Mouse (Mus musculus) embryo, embryonic 10.5 days (tissue): ENCODE results near the gene Zfp286.
"Not testable (repeated sequence)": the region's sequence is repeated elsewhere in the genome, so short reads cannot be mapped to it uniquely, and the experiment has no call there.

ENCODE experiments used
- DNase-seq: peaks from one replicate; pipeline ENCODE4 v3.0.0-alpha.2; 2015; ENCODE audit warnings: low spot score

Gene Zfp286

DNA sequence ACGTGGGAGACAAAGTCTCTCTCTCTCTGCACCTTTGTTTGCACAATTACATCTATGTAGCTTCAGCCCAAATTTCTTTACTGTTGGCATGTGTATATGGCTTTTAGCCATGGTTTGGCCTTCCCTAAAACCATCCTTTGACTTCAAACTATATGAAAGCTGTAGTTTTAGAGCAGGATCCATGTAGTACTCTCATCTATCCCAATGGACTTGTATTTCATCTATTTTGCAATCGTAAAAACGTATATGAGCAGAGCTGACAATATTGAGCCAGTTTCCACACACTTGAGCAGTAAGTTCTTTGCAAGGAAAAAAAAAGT, 315 bp upstream of the Zfp286 start:
- no peak for DNase-seq

DNA sequence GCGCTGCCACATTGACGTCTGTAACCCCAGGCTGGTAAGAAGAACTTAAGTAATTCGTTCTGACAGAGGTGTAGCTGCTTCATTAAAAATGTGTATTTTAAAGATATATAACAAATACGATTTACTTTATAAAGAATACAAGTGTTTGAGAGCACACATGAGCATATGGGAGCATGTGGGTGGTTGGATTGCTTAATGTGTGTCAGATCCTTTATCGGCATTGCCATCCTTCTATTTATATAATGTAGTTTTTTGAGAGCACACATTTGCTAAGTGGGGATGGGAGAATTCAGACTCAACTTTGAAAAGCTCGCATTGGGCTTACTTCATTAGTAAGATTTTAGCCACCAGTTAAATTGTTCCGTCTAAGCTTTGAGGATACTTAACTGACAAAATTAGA, 12.8 kb downstream of the Zfp286 start:
- no peak for DNase-seq

DNA sequence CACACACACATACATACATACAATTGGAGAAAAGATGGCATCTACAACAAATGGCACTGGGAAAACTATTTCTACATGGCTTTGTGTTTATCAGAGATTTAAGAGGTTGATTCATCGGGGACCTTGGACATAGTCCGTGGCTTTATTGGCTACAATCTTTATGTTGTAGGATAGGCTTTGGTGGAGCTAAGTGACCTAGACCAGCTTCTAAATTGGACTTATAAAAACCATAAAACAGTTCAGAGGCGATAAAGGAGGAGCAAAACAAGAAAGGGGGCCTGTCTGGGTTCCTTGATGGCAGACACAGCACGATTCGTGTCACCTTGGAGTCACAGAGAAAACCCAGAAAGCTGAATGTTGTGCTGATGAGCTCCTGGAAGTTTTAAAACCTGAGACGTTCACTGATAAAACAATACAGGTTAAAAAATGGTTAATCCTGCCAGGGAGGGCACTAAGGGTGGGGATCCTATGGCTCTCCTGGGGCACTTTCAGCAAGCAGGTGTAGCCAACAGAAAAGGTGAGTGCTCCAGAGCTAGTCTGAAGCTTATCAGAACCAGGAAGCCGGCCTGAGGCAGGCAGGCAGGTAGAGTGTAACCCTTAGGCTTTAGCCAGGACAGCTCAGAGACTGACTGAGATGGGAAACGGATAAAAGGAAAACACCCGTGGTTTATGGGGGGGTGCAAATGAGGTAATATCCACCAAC, 28.4 kb downstream of the Zfp286 start:
- no peak for DNase-seq

DNA sequence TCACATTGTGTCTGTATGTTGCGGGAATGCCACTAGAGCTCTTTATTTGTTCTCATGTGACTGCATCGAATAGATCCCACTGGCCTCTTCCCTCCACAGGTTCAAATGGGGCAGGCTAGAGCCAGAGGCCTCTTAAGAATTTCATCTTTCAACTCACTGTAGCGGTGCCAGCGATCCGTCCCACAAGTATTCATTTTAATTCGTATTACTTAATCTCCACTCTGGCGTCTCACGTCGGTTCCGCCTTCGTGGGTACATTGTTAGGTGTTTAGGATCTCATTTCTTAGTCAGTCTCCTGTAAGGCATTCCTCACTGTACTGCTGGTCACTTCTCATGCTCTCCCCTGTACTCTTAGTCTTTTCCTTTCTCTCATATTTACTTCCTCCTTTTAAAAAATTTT, 30.8 kb downstream of the Zfp286 start:
- DNase-seq: no peak

DNA sequence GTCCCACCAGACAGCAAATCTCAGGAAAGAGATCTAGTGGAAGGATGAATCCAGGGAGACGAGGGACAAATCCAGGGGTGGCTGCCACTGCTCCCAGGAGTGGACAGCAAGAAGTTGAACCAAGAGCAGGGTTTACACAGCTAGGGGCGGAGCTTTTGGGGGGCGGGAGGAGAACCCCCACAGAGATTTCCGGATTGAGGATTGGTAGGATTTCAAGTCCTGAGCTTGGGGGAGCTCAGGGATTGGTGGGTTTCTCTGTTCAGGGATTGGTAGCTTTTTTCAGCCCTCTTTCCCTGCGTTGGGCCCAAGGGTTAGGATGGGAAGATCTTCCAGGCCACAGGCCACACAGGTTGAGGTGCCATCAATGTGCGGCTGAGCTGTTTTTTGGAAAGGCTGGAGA, 31.4 kb downstream of the Zfp286 start:
- no peak for DNase-seq

DNA sequence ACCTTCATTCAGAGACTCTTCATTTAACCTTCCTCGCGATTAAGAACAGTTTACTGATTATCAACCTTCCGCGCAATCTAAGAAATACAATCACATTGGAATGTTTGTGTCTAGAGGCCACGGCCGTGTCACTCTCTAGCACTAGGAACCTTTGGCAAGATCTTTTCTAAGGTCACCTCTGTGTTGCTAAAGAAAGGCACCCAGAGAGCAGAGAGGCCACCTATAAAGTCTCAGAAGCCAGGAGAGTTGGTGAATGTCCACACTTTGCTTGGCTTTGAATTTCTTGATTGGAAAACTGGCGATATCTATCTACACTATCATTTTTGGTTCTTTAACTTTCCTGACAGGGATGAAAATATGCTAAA, 32.1 kb downstream of the Zfp286 start:
- DNase-seq: no peak

DNA sequence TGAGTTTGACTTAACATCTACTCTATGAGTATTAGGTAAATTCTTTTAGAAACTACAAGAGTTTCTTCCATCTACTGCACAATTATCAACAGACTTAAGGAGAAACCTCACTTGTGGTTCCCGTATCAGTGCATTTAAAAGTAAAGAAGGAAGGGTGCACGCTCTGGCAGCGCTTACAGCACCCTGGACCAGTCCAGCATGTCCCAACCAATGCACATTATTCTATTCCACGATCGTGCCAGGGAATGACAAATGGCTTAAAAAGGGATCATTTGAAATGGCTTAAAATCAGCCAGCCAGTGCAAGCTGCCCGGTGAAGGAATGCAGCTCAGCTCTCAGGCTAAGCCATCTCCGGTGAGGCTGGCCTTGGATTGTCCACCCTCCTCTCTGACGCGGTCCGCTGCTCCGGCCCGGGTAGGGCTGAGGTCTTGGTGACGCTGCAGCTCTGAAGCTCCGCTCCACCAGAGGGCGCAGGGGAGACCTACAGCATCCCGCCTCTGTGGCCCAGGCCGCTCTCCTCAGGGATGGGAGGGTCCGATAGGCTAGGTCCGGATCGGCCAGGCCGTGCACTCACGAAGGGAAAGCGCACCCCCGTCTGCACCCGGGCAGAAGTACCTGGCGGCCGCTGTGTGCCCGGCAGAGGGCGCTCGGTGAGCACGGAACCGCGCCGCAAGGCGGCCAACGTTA, 32.7 kb downstream of the Zfp286 start:
- DNase-seq: peak; percentile 98

DNA sequence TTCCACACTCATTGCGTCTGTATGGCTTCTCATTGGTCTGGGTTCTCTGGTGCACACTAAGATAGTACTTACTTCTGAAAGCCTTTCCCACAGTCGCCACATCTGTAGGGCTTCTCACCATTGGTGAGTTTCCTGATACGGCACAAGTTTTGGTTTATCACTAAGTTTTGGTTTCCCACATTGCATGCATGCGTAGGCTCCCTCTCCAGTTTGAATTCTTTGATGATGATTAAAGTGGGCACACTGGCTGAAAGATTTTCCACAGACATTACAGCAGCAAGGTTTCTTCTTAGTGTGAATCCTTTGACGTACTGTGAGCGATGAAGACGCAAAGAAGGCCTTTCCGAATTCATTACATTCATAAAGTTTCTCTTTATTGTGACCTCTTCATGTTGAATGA, 36.5 kb downstream of the Zfp286 start, which contains the start of gene Gm10428:
Gene Gm10428, plus strand, starts transcription at position 321 of the 400 bp plus-strand sequence.
- no peak for DNase-seq

DNA sequence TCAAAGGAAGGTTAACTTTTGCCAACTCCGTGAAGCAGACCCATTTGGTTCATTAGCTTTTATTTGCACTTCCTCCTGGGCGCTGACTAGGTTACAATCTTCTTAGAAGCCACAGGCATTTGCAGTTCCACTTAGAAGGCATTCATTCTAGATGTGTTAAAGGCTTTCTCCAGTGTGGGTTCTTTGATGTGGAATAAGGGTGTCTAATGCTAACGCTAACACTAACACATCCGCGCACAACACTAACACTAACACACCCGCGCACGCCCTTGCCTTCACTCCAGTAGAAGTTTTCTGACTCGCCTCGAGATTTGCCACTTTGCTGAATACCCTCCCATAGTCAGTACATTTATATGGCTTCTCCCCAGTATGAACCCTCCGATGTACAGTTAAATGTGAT, 37.1 kb downstream of the Zfp286 start:
- no peak for DNase-seq

DNA sequence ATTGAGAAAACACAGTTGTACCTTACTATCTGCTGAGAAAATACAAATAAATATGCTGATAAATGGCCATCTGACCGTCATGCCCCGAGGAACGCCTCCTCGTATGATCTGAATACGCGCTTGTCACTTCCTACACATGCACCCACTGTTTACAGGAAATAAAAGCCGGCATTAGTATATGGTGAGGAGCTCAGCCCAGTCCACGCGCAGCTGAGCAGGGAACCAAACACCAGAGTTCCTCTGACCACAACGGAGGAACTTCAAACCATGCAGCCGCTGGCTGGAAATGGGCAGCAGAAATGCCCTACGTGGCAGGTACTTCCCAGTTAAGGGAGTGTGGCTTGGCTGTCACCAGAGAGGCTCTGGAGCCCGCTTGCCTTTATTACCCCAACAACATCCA, 39.8 kb downstream of the Zfp286 start:
- not testable (repeated sequence) for DNase-seq

DNA sequence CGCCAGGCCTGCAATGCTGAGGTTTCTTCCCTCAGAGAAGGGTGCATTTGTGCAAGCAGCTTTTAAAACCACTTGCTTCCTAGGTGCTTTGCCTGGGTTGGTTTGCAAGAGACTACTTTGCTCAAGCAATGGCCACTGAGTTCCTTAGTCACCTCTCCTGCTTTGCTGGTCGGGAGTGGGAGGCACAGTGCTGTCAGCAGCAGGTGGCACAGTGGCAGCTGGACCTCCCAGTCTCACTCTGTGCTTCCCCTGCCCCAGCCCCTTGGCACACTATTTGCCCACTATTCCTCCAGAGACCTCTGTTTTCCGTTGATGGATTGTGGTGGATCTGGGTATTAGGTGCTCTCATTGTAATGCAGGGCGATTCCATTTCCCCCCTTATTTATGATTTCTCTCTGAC, 41.2 kb downstream of the Zfp286 start:
- no peak for DNase-seq

DNA sequence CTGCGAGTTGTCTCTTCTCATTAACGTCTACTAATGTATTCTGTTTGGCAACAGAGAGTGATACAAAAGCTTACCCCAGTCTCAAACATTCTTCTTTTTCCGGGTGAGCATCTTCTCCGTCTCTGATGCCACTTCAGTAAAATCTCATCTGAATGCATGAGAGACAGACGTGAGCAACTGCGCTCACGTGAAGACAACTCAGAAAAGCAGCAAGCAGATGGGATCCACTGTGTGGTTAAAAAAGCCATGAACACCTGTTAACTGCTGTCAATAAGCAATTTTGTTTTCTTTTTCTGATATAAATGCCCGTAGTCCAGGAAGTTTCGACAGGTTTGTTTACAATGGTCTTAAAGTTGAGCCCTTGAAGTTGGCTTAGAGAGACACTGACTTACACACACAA, 42.0 kb downstream of the Zfp286 start:
- DNase-seq: no peak

DNA sequence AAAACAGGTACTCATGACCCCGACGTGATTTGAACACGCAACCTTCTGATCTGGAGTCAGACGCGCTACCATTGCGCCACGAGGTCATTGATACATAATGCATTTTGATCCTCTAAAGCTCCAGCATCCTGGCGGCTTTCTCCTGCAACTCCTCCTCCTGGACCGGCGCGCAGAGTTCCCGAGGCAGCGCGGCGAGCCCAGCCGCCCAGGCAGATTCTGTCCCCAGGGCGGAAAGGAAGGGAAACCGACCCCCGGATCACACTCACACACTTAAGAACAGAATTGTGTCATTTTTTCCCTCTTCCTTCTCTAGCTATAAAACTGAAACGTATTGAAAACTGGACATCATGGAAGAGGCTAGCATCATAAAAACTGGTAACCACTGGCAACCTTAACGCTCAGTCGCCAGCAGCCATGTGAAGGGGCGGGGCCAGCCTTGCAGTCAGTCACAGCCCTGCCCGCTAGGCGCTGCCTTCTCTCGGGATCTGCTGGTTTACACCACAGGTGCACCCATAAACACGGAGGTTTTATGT, 43.2 kb downstream of the Zfp286 start:
- peak; percentile 86 for DNase-seq

DNA sequence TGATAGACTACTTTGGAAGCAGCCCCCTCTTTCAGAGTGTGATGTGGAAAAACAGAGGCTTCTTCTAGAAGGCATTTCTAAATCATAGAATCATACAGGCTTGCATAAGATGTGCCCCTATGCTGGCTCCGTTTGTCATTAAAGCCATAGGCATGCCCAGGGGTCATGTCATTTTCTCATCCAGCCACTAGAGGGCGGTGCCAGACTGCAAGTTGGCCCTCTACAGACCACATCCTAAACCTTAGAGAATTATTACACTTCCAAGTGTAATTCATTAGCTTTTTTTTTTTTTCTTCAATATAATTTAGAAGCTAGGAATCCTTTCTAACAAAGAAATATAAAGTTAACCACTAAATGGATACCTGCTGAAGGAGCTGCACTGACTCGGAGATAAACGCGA, 45.2 kb downstream of the Zfp286 start:
- DNase-seq: peak; percentile 82

DNA sequence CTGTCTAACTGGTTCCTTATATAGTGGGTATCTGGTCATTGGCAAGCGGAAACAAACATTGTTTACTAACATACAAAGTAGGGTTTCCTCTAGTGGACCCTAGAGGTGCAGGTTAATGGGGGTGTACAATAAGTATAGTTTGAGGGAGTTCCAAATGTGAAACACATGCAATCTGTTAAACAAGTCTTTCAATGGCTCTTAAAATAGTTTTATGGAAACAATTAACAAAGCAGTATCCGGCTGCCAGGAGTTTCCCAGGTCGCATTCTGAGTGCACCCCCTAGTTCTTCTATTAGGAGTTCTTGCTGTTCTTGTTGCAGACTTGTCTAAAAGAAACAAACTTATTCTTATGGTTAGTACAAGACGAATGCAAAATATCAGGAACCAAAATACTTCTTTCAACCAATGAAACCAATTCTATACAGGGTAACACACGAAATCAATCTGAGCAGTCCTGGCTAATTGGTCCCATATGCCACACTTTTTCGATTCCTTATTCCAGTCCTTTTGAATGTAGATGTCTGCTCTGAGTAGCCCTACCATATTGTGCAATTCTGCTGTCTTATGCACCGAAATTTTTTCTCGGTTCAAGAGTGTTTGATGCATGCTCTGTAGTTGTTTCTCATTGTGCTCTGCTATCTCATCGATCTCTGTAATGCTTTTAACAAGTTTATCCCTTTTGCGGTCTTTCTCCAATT, 46.9 kb downstream of the Zfp286 start:
- DNase-seq: peak; percentile 41

DNA sequence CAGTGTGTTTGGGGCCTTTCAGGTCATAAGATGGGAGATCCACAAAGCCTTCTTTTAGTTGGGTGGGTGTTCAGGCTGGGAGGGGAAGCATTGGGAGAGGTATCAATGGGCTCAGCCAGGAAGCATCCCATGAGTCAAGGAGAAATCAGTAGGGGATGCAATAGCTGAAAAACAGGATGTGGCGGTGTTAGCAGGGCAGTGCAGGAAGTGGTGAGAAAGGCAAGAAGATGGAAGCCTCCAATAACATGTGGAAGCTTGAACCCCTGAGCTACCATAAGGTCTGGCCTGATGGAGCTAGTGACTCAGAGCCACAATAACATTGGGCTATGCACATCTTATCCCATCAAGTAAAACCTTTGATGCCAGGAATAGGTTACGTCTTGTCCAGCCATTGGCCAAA, 48.1 kb downstream of the Zfp286 start:
- no peak for DNase-seq

DNA sequence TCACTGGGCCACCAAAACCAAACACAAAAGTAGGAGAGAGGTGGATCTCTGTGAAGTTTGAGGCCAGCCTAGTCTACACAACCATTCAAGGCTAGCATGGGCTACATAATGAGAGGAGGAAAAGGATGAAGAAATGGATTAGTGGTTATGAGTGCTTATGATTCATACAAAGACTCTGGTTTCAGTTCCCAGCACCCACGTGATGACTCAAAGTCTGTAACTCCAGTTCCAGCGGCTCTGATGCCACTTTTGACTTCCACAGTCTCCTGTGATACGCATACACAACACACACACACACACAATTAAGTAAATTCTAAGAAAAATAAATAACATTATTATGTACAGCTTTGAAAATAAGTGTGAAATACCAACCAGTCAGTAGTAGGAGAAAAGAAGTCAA, 56.6 kb downstream of the Zfp286 start:
- DNase-seq: no peak

DNA sequence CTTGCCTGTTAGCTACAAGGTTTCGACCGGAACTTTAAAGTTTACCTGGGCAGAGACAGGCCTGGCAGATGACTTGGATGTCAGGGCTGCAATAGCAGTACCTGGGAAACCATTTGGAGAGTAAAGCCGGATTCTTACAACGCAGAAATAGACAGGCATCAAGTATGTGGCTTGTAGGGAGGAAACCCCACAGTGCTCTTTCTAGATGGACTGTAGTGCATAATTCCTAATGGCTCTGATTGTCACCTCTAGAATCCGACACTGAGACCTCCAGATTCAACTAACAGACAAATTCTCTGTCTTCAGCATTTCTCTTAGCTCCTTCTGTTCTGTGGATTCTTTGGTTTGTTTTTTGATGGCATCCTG, 57.3 kb downstream of the Zfp286 start:
- no peak for DNase-seq

DNA sequence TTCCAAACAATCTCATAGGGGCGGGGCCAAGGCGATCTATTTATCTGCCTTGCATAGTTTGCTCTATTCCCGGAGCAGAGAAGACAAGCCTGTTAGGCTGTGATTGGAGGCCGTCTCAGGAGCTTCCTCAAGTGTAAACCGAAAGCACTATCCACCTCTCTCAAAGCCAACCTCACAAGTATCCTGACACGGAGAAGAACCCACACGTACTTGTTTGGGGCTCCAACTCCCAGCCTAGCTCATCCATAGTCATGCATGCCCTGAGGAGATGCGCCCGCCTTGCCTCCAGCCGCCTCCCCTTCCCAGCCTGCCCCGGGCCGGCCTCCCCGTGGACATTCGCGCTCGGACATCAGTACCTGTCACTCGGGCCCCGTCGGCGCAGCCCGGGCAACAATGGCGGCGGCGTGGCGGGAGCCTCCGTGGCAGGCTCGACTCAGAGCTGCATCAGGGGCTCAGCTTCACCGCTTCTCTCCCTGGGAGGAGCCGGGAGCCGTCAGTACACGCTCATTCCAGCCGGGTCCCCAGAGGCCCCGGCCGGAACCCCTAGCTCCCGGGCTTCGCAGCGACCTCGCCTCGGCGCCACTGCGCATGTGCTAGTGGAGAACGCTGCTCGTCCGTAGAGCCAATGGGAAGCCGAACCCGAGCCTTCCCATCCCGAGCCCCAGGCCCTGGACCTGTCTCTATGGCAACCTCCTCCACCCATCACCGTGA, 57.8 kb downstream of the Zfp286 start, which contains the start of gene Zfp287:
Gene Zfp287, minus strand, starts transcription at position 595 of the 711 bp plus-strand sequence.
- DNase-seq: peak; percentile 96

DNA sequence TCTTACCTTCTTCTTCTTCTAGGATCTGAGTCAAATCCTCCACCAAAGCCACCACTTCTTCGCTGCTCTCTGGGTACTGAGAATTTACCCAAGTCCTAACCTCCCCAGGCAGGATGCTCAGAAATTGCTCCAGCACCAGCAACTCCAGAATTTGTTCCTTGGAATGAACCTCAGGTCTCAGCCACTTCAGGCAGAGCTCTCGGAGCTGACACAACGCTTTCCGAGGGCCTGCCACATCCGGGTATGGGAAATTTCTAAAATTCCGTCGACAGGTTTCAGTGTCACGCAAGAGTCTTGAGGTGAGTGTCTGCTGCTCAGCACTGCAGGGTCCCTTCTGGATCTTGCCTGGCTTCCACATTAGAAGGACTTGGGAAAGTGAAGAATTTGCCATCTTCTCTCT, 61.0 kb downstream of the Zfp286 start:
- DNase-seq: no peak

DNA sequence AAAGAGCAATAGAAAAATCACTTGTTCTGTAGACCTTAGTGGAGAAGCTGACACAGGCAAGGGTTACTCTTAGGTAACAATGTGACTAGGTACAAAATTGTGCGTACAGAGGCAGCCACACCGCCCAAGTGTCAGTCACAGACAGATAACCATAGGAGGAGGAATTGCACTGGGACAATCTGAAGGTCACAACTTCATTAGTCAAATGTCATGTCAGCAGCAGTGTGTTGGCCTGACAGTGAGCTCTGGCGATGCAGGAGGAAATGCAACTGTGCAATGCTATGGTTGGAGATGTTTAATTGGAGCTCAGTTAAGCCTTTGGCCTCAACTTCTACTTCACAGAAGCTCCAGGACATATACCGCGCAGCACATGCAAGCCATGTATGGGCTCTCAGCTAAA, 78.6 kb downstream of the Zfp286 start:
- DNase-seq: no peak

DNA sequence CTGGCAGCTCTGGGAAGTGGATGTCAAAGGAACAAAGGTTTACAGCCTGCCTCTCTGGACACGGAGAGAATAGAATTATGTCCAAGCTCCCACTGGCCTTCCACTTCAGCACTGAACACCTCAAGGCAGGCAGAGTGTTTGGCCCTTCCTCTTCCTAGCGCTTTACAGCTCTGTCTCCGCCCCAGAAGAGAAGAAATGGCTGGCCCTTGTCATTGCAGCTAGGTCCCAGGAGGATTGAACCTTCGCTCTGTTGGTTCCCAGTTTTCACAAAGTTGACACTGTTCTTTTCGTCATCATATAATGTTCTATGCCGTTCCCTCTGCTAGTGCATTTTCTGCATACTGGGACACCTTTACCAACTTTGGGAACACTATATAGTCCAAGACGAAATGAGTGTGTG, 81.0 kb downstream of the Zfp286 start:
- no peak for DNase-seq

DNA sequence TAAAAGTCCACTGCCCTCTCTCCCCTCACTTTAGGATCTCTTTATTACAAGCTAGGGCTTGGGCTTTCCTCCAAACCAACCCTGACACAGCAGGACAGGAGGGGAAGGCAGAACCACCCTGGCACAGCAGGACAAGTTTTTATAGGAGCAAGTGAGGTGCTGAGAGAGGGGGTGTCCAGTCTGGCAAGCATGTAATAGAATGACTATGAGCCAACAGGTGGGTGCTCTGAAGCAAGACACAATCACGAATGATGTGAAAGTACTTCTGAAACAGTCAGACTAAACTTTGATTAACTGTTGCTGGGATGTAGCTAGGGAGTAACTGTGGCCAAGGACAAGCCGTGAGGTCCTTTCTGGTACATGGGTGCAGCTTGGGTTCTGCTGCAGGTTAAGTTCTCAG, 83.1 kb downstream of the Zfp286 start:
- DNase-seq: no peak
